Mouse (Mus musculus) urinary bladder, postnatal 4 days (tissue): ENCODE measurements around the gene Cox6b2.

Source experiments
- DNase-seq, 2 experiments: peaks; one replicate each; pipeline ENCODE4 v3.0.0; 2021 to 2022; ENCODE audit warnings: low spot score in 2 of 2

The Cox6b2 gene

DNA sequence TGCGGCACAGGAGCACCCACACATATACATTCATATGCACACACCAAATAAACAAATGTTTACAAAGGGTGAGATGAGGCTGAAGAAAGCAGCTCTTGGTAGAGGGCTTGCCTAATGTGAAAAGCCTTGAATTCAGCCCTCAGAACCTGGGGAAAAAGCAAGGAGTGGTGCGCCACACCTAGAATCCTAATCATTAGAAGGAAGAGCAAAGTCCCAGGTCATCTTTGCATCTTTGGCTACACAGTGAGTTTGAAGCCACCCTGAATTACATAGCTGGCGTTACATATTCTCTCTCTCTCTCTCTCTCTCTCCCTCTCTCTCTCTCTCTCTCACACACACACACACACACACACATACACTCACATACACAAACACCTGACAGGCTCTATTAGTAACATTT, 33.6 kb downstream of the Cox6b2 start:
- DNase-seq, result no peak

DNA sequence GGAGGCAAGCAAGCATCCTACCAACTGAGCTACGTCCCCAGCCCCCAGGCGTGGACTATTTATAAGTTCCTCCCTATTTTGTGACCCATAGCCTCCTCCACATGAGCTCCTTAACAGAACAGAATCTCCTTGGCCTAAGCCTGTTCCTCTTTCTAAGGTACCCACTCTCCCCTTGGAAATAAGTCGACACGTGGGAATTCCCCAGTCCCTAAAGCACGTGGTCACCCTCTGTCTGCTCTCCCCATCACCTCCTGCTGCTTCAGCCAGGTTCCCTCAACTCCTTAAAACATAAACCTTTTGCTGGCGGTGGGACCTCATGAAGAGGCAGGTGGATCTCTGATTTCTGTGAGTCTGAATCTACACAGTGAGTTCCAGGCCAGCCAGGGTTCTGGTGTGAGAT, 35.9 kb downstream of the Cox6b2 start:
- DNase-seq, result no peak

DNA sequence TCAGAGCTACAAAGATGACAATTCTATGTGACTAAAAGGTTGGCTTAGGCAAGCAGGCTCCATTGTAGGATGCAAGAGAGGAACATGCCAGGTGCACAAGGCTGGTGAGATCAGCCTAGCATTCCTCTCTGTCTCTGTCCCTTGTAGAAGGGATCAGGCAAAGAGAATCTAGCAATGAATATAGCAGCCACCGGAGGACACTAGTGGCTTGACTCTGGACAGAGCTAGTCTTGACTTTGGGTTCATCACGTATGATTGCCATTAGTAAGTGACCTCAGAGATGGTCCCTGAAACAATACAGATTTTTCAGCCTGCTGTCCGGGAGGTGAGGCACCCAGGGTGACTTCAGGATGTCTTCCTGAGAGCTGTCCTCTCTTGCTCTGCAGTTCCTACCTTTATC, 40.3 kb downstream of the Cox6b2 start:
- no peak for DNase-seq

DNA sequence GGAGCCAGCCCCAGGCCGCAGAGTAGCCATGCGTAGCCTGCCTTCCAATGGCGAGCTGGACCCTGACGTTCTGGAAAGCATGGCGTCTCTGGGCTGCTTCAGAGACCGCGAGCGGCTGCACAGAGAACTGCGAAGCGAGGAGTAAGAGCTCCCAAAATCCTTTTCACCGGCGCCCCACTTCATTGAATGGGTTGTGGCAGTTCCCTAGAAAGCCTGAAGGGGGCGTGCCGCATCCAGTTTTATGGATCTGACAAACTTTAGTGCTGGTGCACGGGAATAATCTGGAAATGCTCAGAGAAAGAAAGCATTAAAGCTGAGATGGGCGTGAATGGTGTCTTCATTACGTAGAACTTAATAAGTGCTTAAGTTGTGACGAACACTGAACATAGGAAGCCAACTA, 47.8 kb downstream of the Cox6b2 start:
- no peak for DNase-seq

DNA sequence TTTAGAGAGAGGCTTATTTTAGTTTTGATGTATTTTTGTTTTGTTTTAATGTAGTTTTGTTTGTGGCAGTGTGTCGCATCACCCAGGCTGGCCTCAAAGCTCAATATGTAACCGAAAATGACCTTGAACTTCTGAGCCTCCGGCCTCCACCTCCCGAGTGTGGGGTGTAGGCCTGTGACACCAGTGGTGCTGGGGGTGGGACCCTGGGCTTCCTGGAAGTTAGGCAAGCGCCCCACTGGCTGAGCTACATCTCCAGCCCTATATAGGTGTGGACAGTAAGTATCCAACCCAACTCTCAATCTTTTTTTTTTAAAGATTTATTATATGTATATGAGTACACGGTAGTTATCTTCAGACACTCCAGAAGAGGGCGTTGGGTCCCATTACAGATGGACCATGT, 49.7 kb downstream of the Cox6b2 start:
- no peak for DNase-seq

DNA sequence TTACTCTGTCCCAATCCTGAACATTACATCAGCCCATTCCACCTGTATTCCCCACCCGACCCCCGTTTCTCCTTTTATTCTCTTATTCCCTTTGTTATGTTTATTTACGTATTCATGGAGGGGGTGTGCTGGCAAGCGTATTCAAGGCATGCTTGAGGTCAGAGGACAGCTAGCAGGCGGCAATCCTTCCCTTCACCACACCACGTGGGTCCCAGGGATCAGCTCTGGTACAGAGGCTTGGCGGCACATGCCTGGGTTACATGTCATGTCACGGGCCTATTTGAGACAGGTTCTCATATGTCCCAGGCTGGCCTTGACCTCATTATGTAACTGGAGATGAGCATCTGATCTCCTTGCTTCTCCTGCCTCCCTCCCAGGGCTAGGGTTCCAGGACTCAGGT, 50.6 kb downstream of the Cox6b2 start:
- no peak for DNase-seq
